Mouse (Mus musculus): ENCODE results near the gene Znhit6. TPM values are rescaled to one million over a fixed set of nuclear protein-coding genes. Genes with fewer than 3 reads are reported as not detected.

Znhit6 gene
- polyA plus RNA-seq (2015; fragmentation: Nextera tagmentation; extraction: Ambion mirVana) = 34.4 and 37.4 TPM in 2 replicates

GRCm38 (mm10) chr3:145575743-145576481, at the start of gene Znhit6:
Gene Znhit6 (plus strand): TSS chr3:145576205.
- Histone ChIP-seq H3K27me3 (ENCODE audit: insufficient read depth, low read length) (no peaks in the 10 kb centered on the region), H3K9ac (replicated peaks; ENCODE audit: low read length) (peak within 1 kb of the TSS; percentile 79), H3K4me3 (ENCODE audit: low read length) (peak within 1 kb of the TSS; percentile 78), H3K36me3 (ENCODE audit: insufficient read depth, low read length) (peaks cover 16% of the 10 kb centered on the region), H3K27ac (ENCODE audit: low read length) (peak within 1 kb of the TSS; percentile 40; the same call in 1 of the 2 replicates), H3K4me2 (replicated peaks; ENCODE audit: low read depth, low read length) (peak within 1 kb of the TSS; percentile 95), H3K4me1 (ENCODE audit: insufficient read depth, low read length) (peaks cover 15% of the 10 kb centered on the region), H3K9me3 (ENCODE audit: low read length) (no peaks in the 10 kb centered on the region)
- ATAC-seq (ENCODE audit: low FRiP score, low TSS enrichment) = peak; percentile 92
- WGBS = 5% methylated on average over 37 of the region's 37 CpGs

GRCm38 (mm10) chr3:145537870-145538269, 38.1 kb upstream of the Znhit6 start:
- Histone ChIP-seq H3K27me3 (ENCODE audit: insufficient read depth, low read length) (no peaks in the 10 kb centered on the region), H3K4me1 (ENCODE audit: insufficient read depth, low read length) (no peaks in the 10 kb centered on the region), H3K9ac (replicated peaks; ENCODE audit: low read length) (no peak overlapping the region), H3K4me3 (ENCODE audit: low read length) (no peak overlapping the region), H3K27ac (ENCODE audit: low read length) (no peak overlapping the region), H3K9me3 (ENCODE audit: low read length) (no peaks in the 10 kb centered on the region), H3K4me2 (replicated peaks; ENCODE audit: low read depth, low read length) (no peak overlapping the region), H3K36me3 (ENCODE audit: insufficient read depth, low read length) (no peaks in the 10 kb centered on the region)
- ATAC-seq (ENCODE audit: low FRiP score, low TSS enrichment) = no peak
- 93% methylated on average over 1 of the region's 1 CpGs for WGBS

GRCm38 (mm10) chr3:145548441-145549415, 27.3 kb upstream of the Znhit6 start:
- Histone ChIP-seq H3K27ac (ENCODE audit: low read length) (no peak overlapping the region), H3K36me3 (ENCODE audit: insufficient read depth, low read length) (no peaks in the 10 kb centered on the region), H3K4me1 (ENCODE audit: insufficient read depth, low read length) (no peaks in the 10 kb centered on the region), H3K4me3 (ENCODE audit: low read length) (no peak overlapping the region), H3K4me2 (replicated peaks; ENCODE audit: low read depth, low read length) (no peak overlapping the region), H3K27me3 (ENCODE audit: insufficient read depth, low read length) (no peaks in the 10 kb centered on the region), H3K9ac (replicated peaks; ENCODE audit: low read length) (no peak overlapping the region), H3K9me3 (ENCODE audit: low read length) (no peaks in the 10 kb centered on the region)
- no peak for ATAC-seq (ENCODE audit: low FRiP score, low TSS enrichment)
- 72% methylated on average over 10 of the region's 10 CpGs for WGBS

GRCm38 (mm10) chr3:145550216-145550615, 25.8 kb upstream of the Znhit6 start:
- no peaks in the 10 kb centered on the region for H3K9me3 ChIP-seq (ENCODE audit: low read length)
- no peak overlapping the region for H3K4me3 ChIP-seq (ENCODE audit: low read length)
- no peaks in the 10 kb centered on the region for H3K36me3 ChIP-seq (ENCODE audit: insufficient read depth, low read length)
- H3K9ac ChIP-seq (replicated peaks; ENCODE audit: low read length) = no peak overlapping the region
- WGBS = 71% methylated on average over 3 of the region's 3 CpGs
- H3K4me2 ChIP-seq (replicated peaks; ENCODE audit: low read depth, low read length) = no peak overlapping the region
- no peak overlapping the region for H3K27ac ChIP-seq (ENCODE audit: low read length)
- H3K4me1 ChIP-seq (ENCODE audit: insufficient read depth, low read length) = no peaks in the 10 kb centered on the region
- no peaks in the 10 kb centered on the region for H3K27me3 ChIP-seq (ENCODE audit: insufficient read depth, low read length)
- no peak for ATAC-seq (ENCODE audit: low FRiP score, low TSS enrichment)

- H3K27me3 ChIP-seq (ENCODE audit: insufficient read depth, low read length) = no peaks in the 10 kb centered on the region
- no peak overlapping the region for H3K27ac ChIP-seq (ENCODE audit: low read length)
- no peak overlapping the region for H3K9ac ChIP-seq (replicated peaks; ENCODE audit: low read length)
- H3K4me2 ChIP-seq (replicated peaks; ENCODE audit: low read depth, low read length) = no peak overlapping the region
- 79% methylated on average over 2 of the region's 2 CpGs for WGBS
- H3K4me3 ChIP-seq (ENCODE audit: low read length) = no peak overlapping the region
- H3K4me1 ChIP-seq (ENCODE audit: insufficient read depth, low read length) = no peaks in the 10 kb centered on the region
- no peaks in the 10 kb centered on the region for H3K9me3 ChIP-seq (ENCODE audit: low read length)
- no peaks in the 10 kb centered on the region for H3K36me3 ChIP-seq (ENCODE audit: insufficient read depth, low read length)
- no peak for ATAC-seq (ENCODE audit: low FRiP score, low TSS enrichment)
Measured at GRCm38 (mm10) chr3:145554388-145554787, 21.6 kb upstream of the Znhit6 start.

GRCm38 (mm10) chr3:145556206-145556605, 19.8 kb upstream of the Znhit6 start:
- 93% methylated on average over 10 of the region's 10 CpGs for WGBS
- Histone ChIP-seq H3K4me1 (ENCODE audit: insufficient read depth, low read length) (no peaks in the 10 kb centered on the region), H3K36me3 (ENCODE audit: insufficient read depth, low read length) (no peaks in the 10 kb centered on the region), H3K4me2 (replicated peaks; ENCODE audit: low read depth, low read length) (no peak overlapping the region), H3K27ac (ENCODE audit: low read length) (no peak overlapping the region), H3K9me3 (ENCODE audit: low read length) (no peaks in the 10 kb centered on the region), H3K4me3 (ENCODE audit: low read length) (no peak overlapping the region), H3K9ac (replicated peaks; ENCODE audit: low read length) (no peak overlapping the region), H3K27me3 (ENCODE audit: insufficient read depth, low read length) (no peaks in the 10 kb centered on the region)
- no peak for ATAC-seq (ENCODE audit: low FRiP score, low TSS enrichment)

GRCm38 (mm10) chr3:145559675-145560074, 16.3 kb upstream of the Znhit6 start:
- Histone ChIP-seq H3K9ac (replicated peaks; ENCODE audit: low read length) (no peak overlapping the region), H3K4me3 (ENCODE audit: low read length) (no peak overlapping the region), H3K27me3 (ENCODE audit: insufficient read depth, low read length) (no peaks in the 10 kb centered on the region), H3K27ac (ENCODE audit: low read length) (no peak overlapping the region), H3K4me1 (ENCODE audit: insufficient read depth, low read length) (no peaks in the 10 kb centered on the region), H3K36me3 (ENCODE audit: insufficient read depth, low read length) (no peaks in the 10 kb centered on the region), H3K4me2 (replicated peaks; ENCODE audit: low read depth, low read length) (no peak overlapping the region), H3K9me3 (ENCODE audit: low read length) (peaks cover 14% of the 10 kb centered on the region)
- WGBS = 90% methylated on average over 5 of the region's 5 CpGs
- no peak for ATAC-seq (ENCODE audit: low FRiP score, low TSS enrichment)

GRCm38 (mm10) chr3:145560117-145560516, 15.9 kb upstream of the Znhit6 start:
- Histone ChIP-seq H3K4me3 (ENCODE audit: low read length) (no peak overlapping the region), H3K36me3 (ENCODE audit: insufficient read depth, low read length) (no peaks in the 10 kb centered on the region), H3K9ac (replicated peaks; ENCODE audit: low read length) (no peak overlapping the region), H3K27me3 (ENCODE audit: insufficient read depth, low read length) (no peaks in the 10 kb centered on the region), H3K4me1 (ENCODE audit: insufficient read depth, low read length) (no peaks in the 10 kb centered on the region), H3K9me3 (ENCODE audit: low read length) (peaks cover 14% of the 10 kb centered on the region), H3K4me2 (replicated peaks; ENCODE audit: low read depth, low read length) (no peak overlapping the region), H3K27ac (ENCODE audit: low read length) (no peak overlapping the region)
- 80% methylated on average over 4 of the region's 4 CpGs for WGBS
- no peak for ATAC-seq (ENCODE audit: low FRiP score, low TSS enrichment)

- no peaks in the 10 kb centered on the region for H3K9me3 ChIP-seq (ENCODE audit: low read length)
- ATAC-seq (ENCODE audit: low FRiP score, low TSS enrichment) = no peak
- H3K36me3 ChIP-seq (ENCODE audit: insufficient read depth, low read length) = peaks cover 13% of the 10 kb centered on the region
- WGBS = 91% methylated on average over 3 of the region's 3 CpGs
- no peak overlapping the region for H3K9ac ChIP-seq (replicated peaks; ENCODE audit: low read length)
- no peak overlapping the region for H3K4me3 ChIP-seq (ENCODE audit: low read length)
- peaks cover 15% of the 10 kb centered on the region for H3K4me1 ChIP-seq (ENCODE audit: insufficient read depth, low read length)
- no peak overlapping the region for H3K4me2 ChIP-seq (replicated peaks; ENCODE audit: low read depth, low read length)
- no peak overlapping the region for H3K27ac ChIP-seq (ENCODE audit: low read length)
- no peaks in the 10 kb centered on the region for H3K27me3 ChIP-seq (ENCODE audit: insufficient read depth, low read length)
Measured at GRCm38 (mm10) chr3:145574468-145574867, 1.5 kb upstream of the Znhit6 start.
